Mouse (Mus musculus) G1E (cell line): ENCODE measurements around the gene Cdk4.

Source experiments
- CTCF ChIP-seq: IDR thresholded peaks from 2 replicates; pipeline ENCODE4 v1.5.1; 2012; ENCODE audit warnings: low read depth, low read length, inconsistent platforms, mixed read lengths
- GATA1 ChIP-seq: IDR thresholded peaks from 2 replicates; pipeline ENCODE4 v1.6.1; 2012; ENCODE audit warnings: borderline replicate concordance, low read length, inconsistent platforms, mixed read lengths
- POLR2AphosphoS5 ChIP-seq: IDR thresholded peaks from 2 replicates; pipeline ENCODE4 v1.6.1; 2012; ENCODE audit warnings: low read depth, low read length, inconsistent platforms; ENCODE audit not compliant: insufficient replicate concordance
- TAL1 ChIP-seq: conservative IDR thresholded peaks from 2 replicates; pipeline ENCODE4 v1.6.1; 2012; ENCODE audit warnings: low read depth, low read length, inconsistent platforms, mixed read lengths

DNA sequence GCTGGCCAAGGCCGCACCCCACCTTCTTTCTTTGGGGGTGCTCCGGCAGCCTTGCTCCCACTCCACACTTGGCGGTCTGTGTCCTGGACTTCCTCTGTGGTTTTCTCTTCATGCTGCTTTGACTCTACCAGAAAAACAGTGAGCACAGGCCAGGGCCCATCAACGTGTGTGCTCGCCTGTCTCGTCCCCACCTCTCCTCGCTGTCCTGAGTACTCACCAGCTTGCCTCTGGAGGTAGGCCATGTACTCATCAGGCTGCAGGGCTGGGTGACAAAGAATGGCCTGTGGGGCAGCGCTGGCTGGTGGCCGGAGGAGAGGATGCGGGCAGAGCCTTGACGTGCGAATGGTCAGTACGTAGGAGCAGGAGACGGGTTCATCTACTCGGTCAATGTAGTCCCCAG lies 36.5 kb downstream of the Cdk4 start:
- no peak for TF ChIP-seq CTCF
- no peak for TF ChIP-seq POLR2AphosphoS5
- TF ChIP-seq GATA1: no peak
- no peak for TF ChIP-seq TAL1
